Mouse (Mus musculus) hindbrain, embryonic 14.5 days (tissue): ENCODE data around the gene Gpr34. TPM values are rescaled to one million over a fixed set of nuclear protein-coding genes. Genes with fewer than 3 reads are reported as not detected.

Experiments
- microRNA-seq: library from miRNA; unstranded; fragments of <30 nt; microRNA quantifications from one replicate; pipeline ENCODE4, GENCODE M21; 2016
- polyA plus RNA-seq: library from polyadenylated mRNA; unstranded; fragments of >200 nt; fragmentation: Nextera tagmentation; extraction: Ambion mirVana; gene quantifications from 2 replicates; pipeline ENCODE4 v1.2.1, GENCODE M21; 2014

Gene Gpr34
- polyA plus RNA-seq, 1 experiment from 2014 or later, result 3.1 TPM

Small RNAs within 50 kb of the gene (microRNA-seq; reads per million reads assigned to microRNA genes)
- gene Gm25246, result not detected

Other genes with a start within 250 kb of the Gpr34 start
- gene Nyx, start 166.0 kb upstream of the Gpr34 start, polyA plus RNA-seq, result 0.09 and 0.10 TPM in 2 replicates
- gene Gpr82, start 29.3 kb downstream of the Gpr34 start, polyA plus RNA-seq, result 0.21 and 0.79 TPM in 2 replicates
- 58.7 and 61.7 TPM in 2 replicates for gene Cask, start 219.3 kb downstream of the Gpr34 start, polyA plus RNA-seq